In genomic region chr4:148460656-148461284, GRCm38 (mm10) we compare ENCODE assay signal across 19 mouse cellular contexts. TPM values are rescaled to one million over a fixed set of nuclear protein-coding genes. Genes with fewer than 3 reads are reported as not detected.
DNase-seq lines count a peak whose midpoint lies in the region; ATAC-seq lines count a peak whose summit lies in the region.
"Had no signal": no experiment of that assay in that cellular context is flagged by ENCODE, and none has a peak within 500 bp of the region (broad histone marks: within the 10 kb centered on the region; RNA-seq: fewer than 3 reads in every experiment).

No protein-coding gene starts in this region.

- DNase-seq in hindbrain, embryonic 10.5 days (ENCODE audit: low spot score): no peak
- peak; percentile 61 to 62 for DNase-seq in right cerebral cortex, postnatal 10 days (ENCODE audit: low spot score in 2 of 2)
- DNase-seq in right cerebral cortex, postnatal 14 days: no peak
- DNase-seq in adrenal gland, adult 18-20 months (ENCODE audit: low spot score in 2 of 2): no peak
- no peak for DNase-seq in thymus, postnatal 0 days (ENCODE audit: low spot score)
- DNase-seq: cerebellum, adult 11-12 months; cerebellum, postnatal 36 days; heart, postnatal 10 days; kidney, adult 8-10 months; lung, postnatal 14 days had no signal

- H3K9me3 ChIP-seq in hindbrain, embryonic 12.5 days (replicated peaks): no peaks in the 10 kb centered on the region
- H3K9me3 ChIP-seq in hindbrain, embryonic 10.5 days: no peaks in the 10 kb centered on the region
- H3K9me3 ChIP-seq in hindbrain, embryonic 16.5 days (ENCODE audit: control insufficient read depth, low read length): no peaks in the 10 kb centered on the region
- no peaks in the 10 kb centered on the region for H3K9me3 ChIP-seq in neural tube, embryonic 14.5 days (ENCODE audit: control insufficient read depth, low read length)
- H3K9me3 ChIP-seq: heart, embryonic 10.5 days; limb, embryonic 13.5 days; megakaryocyte, embryonic 14.5 days had no signal

- H3K36me3 ChIP-seq in hindbrain, embryonic 12.5 days: peaks cover 98% of the 10 kb centered on the region
- peaks cover 100% of the 10 kb centered on the region for H3K36me3 ChIP-seq in hindbrain, embryonic 10.5 days
- H3K36me3 ChIP-seq in hindbrain, embryonic 16.5 days (ENCODE audit: control insufficient read depth, insufficient read depth, low read length): peaks cover 62% of the 10 kb centered on the region
- H3K36me3 ChIP-seq in neural tube, embryonic 14.5 days (ENCODE audit: control insufficient read depth, insufficient read depth, low read length): peaks cover 68% of the 10 kb centered on the region

- no peak overlapping the region for H3K9ac ChIP-seq in hindbrain, embryonic 12.5 days
- H3K9ac ChIP-seq in hindbrain, embryonic 16.5 days (ENCODE audit: low read depth, low read length): no peak overlapping the region
- H3K9ac ChIP-seq in neural tube, embryonic 14.5 days (replicated peaks; ENCODE audit: low read depth, low read length): no peak overlapping the region
- H3K9ac ChIP-seq: limb, embryonic 13.5 days; liver, embryonic 14.5 days had no signal

- no peaks in the 10 kb centered on the region for H3K27me3 ChIP-seq in hindbrain, embryonic 12.5 days
- no peaks in the 10 kb centered on the region for H3K27me3 ChIP-seq in hindbrain, embryonic 10.5 days (ENCODE audit: insufficient read depth, poor library complexity, severe bottlenecking)
- no peaks in the 10 kb centered on the region for H3K27me3 ChIP-seq in hindbrain, embryonic 16.5 days (replicated peaks; ENCODE audit: control insufficient read depth, insufficient read depth, low read length)
- no peaks in the 10 kb centered on the region for H3K27me3 ChIP-seq in neural tube, embryonic 14.5 days (ENCODE audit: control insufficient read depth, insufficient read depth, low read length)
- H3K27me3 ChIP-seq: limb, embryonic 13.5 days; megakaryocyte, embryonic 14.5 days had no signal

- H3K4me2 ChIP-seq in hindbrain, embryonic 12.5 days (replicated peaks): no peak overlapping the region
- no peak overlapping the region for H3K4me2 ChIP-seq in hindbrain, embryonic 16.5 days (ENCODE audit: low read length)
- H3K4me2 ChIP-seq in neural tube, embryonic 14.5 days (ENCODE audit: low read depth, low read length): no peak overlapping the region
- H3K4me2 ChIP-seq: limb, embryonic 13.5 days had no signal

- H3K4me1 ChIP-seq in hindbrain, embryonic 12.5 days: peaks cover 4% of the 10 kb centered on the region; the same call in 1 of the 2 replicates
- peaks cover 6% of the 10 kb centered on the region; the same call in 1 of the 2 replicates for H3K4me1 ChIP-seq in hindbrain, embryonic 10.5 days (replicated peaks)
- no peaks in the 10 kb centered on the region for H3K4me1 ChIP-seq in hindbrain, embryonic 16.5 days (ENCODE audit: control insufficient read depth, insufficient read depth, low read depth, low read length)
- H3K4me1 ChIP-seq in neural tube, embryonic 14.5 days (ENCODE audit: control insufficient read depth, insufficient read depth, low read length): no peaks in the 10 kb centered on the region
- H3K4me1 ChIP-seq: heart, embryonic 10.5 days; limb, embryonic 13.5 days had no signal

- WGBS in hindbrain, embryonic 12.5 days: 56% methylated on average over 12 of the region's 12 CpGs
- 72% methylated on average over 12 of the region's 12 CpGs for WGBS in hindbrain, embryonic 10.5 days
- 42% methylated on average over 12 of the region's 12 CpGs for WGBS in hindbrain, embryonic 16.5 days
- WGBS in neural tube, embryonic 14.5 days: 43% methylated on average over 12 of the region's 12 CpGs

- H3K4me3 ChIP-seq in hindbrain, embryonic 12.5 days: no peak overlapping the region
- H3K4me3 ChIP-seq in hindbrain, embryonic 10.5 days: no peak overlapping the region
- H3K4me3 ChIP-seq in hindbrain, embryonic 16.5 days (ENCODE audit: low read length): no peak overlapping the region
- no peak overlapping the region for H3K4me3 ChIP-seq in neural tube, embryonic 14.5 days (ENCODE audit: low read depth, low read length)
- H3K4me3 ChIP-seq: heart, embryonic 10.5 days; limb, embryonic 13.5 days; megakaryocyte, embryonic 14.5 days had no signal

- ATAC-seq in hindbrain, embryonic 12.5 days (ENCODE audit: low FRiP score): peak; percentile 66
- peak; percentile 87 for ATAC-seq in hindbrain, embryonic 16.5 days
- ATAC-seq in neural tube, embryonic 14.5 days (ENCODE audit: low read depth): peak; percentile 87
- ATAC-seq: inflammation-experienced regulatory T-cells, adult 6 months had no signal

- peak overlapping the region; percentile 48; the same call in 1 of the 2 replicates for H3K27ac ChIP-seq in hindbrain, embryonic 12.5 days
- H3K27ac ChIP-seq in hindbrain, embryonic 10.5 days: no peak overlapping the region
- peak overlapping the region; percentile 54; the same call in 1 of the 2 replicates for H3K27ac ChIP-seq in hindbrain, embryonic 16.5 days (ENCODE audit: low read depth, low read length)
- H3K27ac ChIP-seq in neural tube, embryonic 14.5 days (ENCODE audit: low read depth, low read length): peak overlapping the region; percentile 46
- H3K27ac ChIP-seq: heart, embryonic 10.5 days; limb, embryonic 13.5 days; liver, embryonic 14.5 days had no signal

RNA-seq across cellular contexts. Expression of gene Mtor, which starts 12.4 kb away (rescaled TPM):
- 30.2 and 31.9 TPM in 2 replicates for polyA plus RNA-seq in hindbrain, embryonic 12.5 days (2016; fragmentation: Nextera tagmentation; extraction: Ambion mirVana)
- 25.1 and 25.3 TPM in 2 replicates for polyA plus RNA-seq in hindbrain, embryonic 10.5 days (2016; fragmentation: Nextera tagmentation; extraction: Ambion mirVana)
- 20.6 and 22.7 TPM in 2 replicates for polyA plus RNA-seq in hindbrain, embryonic 16.5 days (2015; fragmentation: Nextera tagmentation; extraction: Ambion mirVana)
- 33.0 and 33.7 TPM in 2 replicates for polyA plus RNA-seq in neural tube, embryonic 14.5 days (2014; fragmentation: Nextera tagmentation; extraction: Ambion mirVana)
- total RNA-seq in adrenal gland, adult 18-20 months (2021): 10 to 100 TPM; 84.3 to 87.9 TPM
- 18.7 and 23.1 TPM in 2 replicates for polyA plus RNA-seq in thymus, postnatal 0 days (2015; fragmentation: Nextera tagmentation; extraction: Ambion mirVana)

RNA-seq across cellular contexts. Expression of gene Ubiad1, which starts 16.2 kb away (rescaled TPM):
- polyA plus RNA-seq in hindbrain, embryonic 12.5 days (2016; fragmentation: Nextera tagmentation; extraction: Ambion mirVana): 20.4 and 22.2 TPM in 2 replicates
- 25.0 and 25.8 TPM in 2 replicates for polyA plus RNA-seq in hindbrain, embryonic 10.5 days (2016; fragmentation: Nextera tagmentation; extraction: Ambion mirVana)
- 19.6 and 20.6 TPM in 2 replicates for polyA plus RNA-seq in hindbrain, embryonic 16.5 days (2015; fragmentation: Nextera tagmentation; extraction: Ambion mirVana)
- polyA plus RNA-seq in neural tube, embryonic 14.5 days (2014; fragmentation: Nextera tagmentation; extraction: Ambion mirVana): 13.3 and 13.4 TPM in 2 replicates
- 10 to 100 TPM; 21.5 to 22.4 TPM for total RNA-seq in adrenal gland, adult 18-20 months (2021)
- polyA plus RNA-seq in thymus, postnatal 0 days (2015; fragmentation: Nextera tagmentation; extraction: Ambion mirVana): 7.4 and 7.8 TPM in 2 replicates

RNA-seq across cellular contexts. Expression of gene Angptl7, which starts 39.5 kb away (rescaled TPM):
- polyA plus RNA-seq in hindbrain, embryonic 12.5 days (2016; fragmentation: Nextera tagmentation; extraction: Ambion mirVana): 0.35 and 0.38 TPM in 2 replicates
- polyA plus RNA-seq in hindbrain, embryonic 10.5 days (2016; fragmentation: Nextera tagmentation; extraction: Ambion mirVana): 0.29 and 0.31 TPM in 2 replicates
- 0.23 and 0.24 TPM in 2 replicates for polyA plus RNA-seq in hindbrain, embryonic 16.5 days (2015; fragmentation: Nextera tagmentation; extraction: Ambion mirVana)
- polyA plus RNA-seq in neural tube, embryonic 14.5 days (2014; fragmentation: Nextera tagmentation; extraction: Ambion mirVana): 0.24 and 0.44 TPM in 2 replicates
- total RNA-seq in adrenal gland, adult 18-20 months (2021): 1 to 10 TPM in 1 of 2 experiments, under 1 TPM in 1; 0.63 to 1.3 TPM
- 1.1 TPM in 2 replicates for polyA plus RNA-seq in thymus, postnatal 0 days (2015; fragmentation: Nextera tagmentation; extraction: Ambion mirVana)
- total RNA-seq: MEL had no signal

Comparison
In these comparisons a context has a peak if more than half of its experiments do, and no peak if none do; other contexts are left out.
1. DNase-seq: peak in right cerebral cortex, postnatal 10 days (2 of 2); none in hindbrain, embryonic 10.5 days (single experiment), right cerebral cortex, postnatal 14 days (single experiment), adrenal gland, adult 18-20 months (0 of 2) and thymus, postnatal 0 days (single experiment).
2. Peak in every context shown above with its lines, with median percentiles within 50 percentile points of each other: ATAC-seq.